Mouse (Mus musculus) frontal cortex, postnatal 10 days (tissue): ENCODE data around the gene Ahdc1.
A peak's percentile ranks its signal among the peaks of the same experiment; 100 is the strongest.

Experiments used
- DNase-seq, 2 experiments: peaks; one replicate each; pipeline ENCODE4 v3.0.0; 2022; ENCODE audit warnings: low spot score in 2 of 2, mixed read lengths in 1 of 2

Gene Ahdc1

GRCm38 (mm10) chr4:133011028-133011820, at the start of gene Ahdc1:
TSS of gene Ahdc1 (plus strand) at chr4:133011260.
- peak; percentile 89 to 93 for DNase-seq

- DNase-seq = no peak
These were observed 49.2 kb upstream of the Ahdc1 start for GRCm38 (mm10) chr4:132961866-132962265.

GRCm38 (mm10) chr4:132962628-132963027, 48.4 kb upstream of the Ahdc1 start:
- no peak for DNase-seq

- no peak for DNase-seq
These were observed 47.6 kb upstream of the Ahdc1 start for GRCm38 (mm10) chr4:132963436-132963835.

- no peak for DNase-seq
These were observed 47.0 kb upstream of the Ahdc1 start for GRCm38 (mm10) chr4:132964064-132964463.

DNA sequence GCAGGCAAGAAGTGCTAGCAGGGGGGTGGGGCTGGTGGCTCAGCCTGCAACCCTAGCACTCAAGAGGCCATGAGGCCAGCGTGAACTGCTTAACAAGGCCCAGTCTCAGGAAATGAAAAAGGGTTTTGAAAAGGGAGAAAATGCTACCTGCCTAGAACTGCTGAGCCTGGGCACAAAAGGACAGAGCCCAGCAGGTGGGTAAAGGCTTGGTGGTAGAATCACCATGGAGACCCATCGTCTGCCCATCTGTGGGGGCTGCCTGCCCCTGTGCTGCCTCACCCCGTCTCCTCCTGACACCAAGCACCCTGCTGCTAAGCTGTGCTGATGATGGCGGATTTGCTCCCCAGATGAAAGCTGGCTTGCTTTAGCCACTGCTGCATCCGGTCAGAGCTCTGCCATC, 46.6 kb upstream of the Ahdc1 start:
- DNase-seq = no peak

- DNase-seq = no peak
These were observed 42.7 kb upstream of the Ahdc1 start for GRCm38 (mm10) chr4:132968105-132968938.

DNA sequence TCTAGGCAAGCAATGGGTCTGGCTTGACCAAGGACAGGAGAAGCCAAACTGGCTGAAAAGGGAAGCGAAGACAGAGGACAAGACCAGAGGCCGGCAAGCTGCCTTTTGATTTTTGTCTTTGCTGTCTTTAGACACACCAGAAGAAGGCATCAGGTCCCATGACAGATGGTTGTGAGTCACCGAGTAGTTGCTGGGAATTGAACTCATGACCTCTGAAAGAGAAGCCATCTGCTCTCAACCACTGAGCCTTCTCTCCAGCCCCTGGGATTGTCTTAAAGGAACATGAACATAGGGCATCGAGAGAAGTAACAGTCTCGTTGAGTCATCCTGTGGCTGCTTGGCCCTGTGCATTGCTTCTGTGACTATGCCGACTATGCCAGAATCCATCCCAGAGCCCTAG, 39.5 kb upstream of the Ahdc1 start:
- no peak for DNase-seq

DNA sequence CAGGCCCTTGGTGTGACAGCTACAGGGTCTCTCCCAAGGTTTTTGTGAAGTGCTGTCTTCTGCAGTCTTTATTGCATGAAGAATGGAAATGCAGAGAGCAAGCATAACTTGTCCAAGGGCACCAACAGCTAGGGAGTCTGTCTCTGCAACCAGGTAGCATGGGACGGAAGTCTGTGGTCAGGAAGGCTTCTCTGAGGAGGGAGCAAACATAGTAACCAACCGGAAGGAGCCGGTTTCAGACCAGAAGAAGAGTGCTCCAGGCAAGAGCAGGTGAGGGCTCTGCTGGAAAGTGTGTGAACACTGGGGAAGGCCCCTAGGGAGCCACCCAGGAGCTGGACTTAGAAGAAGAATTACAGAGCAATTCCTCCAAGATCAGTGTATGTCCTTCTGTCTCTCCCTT, 39.0 kb upstream of the Ahdc1 start:
- DNase-seq = no peak

DNA sequence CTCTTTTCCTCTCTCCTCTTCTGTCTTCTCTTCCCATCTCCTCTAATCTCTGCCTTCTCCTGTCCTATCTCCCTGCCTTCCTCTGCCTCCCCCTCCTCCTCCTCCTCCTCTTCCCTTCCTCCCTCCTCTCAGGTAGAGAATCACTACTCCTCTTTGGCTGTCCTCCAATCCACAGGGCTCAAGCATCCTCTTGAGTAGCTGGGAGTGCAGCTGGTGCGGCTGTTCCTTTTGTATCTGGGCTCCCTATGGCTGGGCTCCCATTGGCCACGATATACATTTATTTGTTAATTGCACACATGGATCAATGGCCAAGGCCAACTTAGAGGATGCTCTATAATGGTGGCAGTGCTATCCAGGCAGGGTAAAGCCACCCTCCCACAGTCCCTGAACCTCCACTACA, 38.5 kb upstream of the Ahdc1 start:
- DNase-seq = no peak

DNA sequence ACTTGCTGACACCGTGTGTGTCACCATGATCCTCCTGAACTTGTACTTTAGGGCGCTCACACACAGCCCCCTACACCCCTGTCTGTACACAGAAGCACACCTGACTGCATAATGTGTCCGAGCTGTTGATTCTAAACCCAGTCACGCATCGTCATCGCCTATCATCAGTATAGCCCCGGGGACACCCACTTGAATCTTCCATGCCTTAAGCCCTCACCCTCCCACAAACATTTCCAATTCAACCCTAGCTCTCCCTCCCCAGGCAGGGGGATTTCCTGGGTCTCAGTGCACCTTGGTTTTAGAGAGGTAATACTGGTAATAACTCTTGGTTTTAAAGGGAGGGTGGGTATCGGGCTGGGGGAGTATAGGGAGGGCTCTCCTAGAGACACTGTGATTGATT, 37.9 kb upstream of the Ahdc1 start:
- no peak for DNase-seq

DNA sequence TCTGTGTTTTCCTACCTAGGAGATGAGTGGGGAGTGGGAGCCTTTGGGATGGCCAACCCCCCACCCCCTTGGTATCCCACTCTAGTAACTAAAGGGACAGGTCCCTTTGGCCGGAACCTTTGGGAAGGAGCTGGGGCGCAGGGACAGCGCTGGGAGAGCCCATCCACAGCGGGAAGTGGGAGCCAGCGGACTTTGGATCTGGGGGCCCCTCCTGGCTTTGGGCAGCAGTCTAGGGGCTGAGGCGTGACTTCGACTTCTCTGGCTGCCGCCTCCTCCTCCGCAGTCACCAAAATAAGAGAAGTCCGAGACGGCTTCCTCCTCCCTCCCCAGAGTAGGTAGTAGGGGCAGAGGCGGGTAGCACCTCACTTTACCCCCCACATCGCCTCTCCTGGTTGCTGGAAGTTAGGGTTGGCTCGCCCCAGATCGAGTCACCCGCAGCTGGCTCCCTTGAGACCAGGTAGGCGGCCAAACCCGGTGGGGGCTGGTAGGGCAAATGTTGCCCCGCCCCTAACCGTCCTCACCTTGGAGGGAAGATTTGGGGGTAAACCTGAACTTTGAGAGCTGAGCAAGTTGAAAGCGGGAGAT, 37.2 kb upstream of the Ahdc1 start, which contains the start of gene Fgr:
Fgr (plus strand) TSS at position 282 of the 585 bp plus-strand sequence.
- no peak for DNase-seq

GRCm38 (mm10) chr4:132974904-132975303, 36.2 kb upstream of the Ahdc1 start:
- peak; percentile 44 to 63 for DNase-seq

DNA sequence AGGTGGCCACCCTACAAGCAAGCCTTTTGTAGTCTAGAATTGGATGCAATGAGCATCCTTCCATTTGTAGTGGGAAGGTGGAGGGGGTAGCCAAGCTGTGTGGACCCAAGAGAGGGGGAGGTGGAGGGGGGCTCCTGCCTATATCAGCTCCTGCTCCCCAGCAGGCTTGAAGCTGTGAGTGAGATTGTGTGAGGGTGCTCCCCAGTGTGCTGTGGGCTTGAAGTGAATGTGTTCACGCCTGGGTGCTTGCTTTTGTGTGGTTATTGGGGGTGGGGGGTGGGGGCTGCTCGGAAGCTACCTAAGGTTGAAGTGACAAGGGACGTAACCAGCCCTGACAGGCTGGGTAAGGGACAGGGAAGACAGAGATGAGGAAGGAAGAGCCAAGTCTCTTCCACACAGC, 35.3 kb upstream of the Ahdc1 start:
- DNase-seq = no peak

- DNase-seq = no peak
These were observed 34.3 kb upstream of the Ahdc1 start for GRCm38 (mm10) chr4:132976729-132977128.

DNA sequence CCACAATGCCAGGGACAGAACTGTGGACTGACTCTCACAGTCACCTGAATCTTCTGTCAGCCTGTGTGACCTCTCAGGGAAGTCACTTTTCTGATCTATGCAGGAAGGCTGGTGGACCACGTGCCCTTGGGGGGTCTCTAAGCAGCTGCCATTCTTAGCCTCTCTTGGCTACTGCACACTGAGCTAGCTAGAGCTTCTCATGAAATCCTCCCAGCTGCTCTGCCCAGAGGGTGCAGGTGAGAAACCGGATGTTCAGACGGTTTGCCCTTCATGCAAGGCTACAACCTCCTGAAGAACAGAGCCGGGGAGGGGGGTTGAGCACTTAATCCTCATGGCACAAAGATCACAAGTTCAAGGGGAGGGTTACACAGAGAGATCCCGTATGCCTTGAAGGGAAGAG, 33.5 kb upstream of the Ahdc1 start:
- no peak for DNase-seq

- no peak for DNase-seq
These were observed 31.9 kb upstream of the Ahdc1 start for GRCm38 (mm10) chr4:132979186-132979585.

DNA sequence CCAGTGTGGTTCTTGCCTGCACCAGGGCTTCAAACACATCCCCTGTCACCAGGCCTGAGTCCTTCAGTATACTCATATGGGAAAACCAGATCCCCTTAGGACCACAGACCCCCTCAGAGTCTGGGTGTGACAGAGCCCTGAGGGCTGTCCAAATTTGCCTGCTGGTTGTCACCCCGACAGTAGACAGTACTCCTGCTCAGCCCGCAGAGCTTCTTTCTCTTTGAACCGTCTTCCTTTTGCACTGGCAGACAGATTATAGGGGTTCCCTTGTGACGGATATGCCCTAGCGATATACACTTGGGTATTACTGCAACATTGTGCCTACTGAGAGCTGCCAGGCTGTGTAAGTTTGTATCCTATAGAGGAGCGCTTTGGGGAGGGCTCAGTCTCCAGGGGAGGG, 29.4 kb upstream of the Ahdc1 start:
- no peak for DNase-seq

DNA sequence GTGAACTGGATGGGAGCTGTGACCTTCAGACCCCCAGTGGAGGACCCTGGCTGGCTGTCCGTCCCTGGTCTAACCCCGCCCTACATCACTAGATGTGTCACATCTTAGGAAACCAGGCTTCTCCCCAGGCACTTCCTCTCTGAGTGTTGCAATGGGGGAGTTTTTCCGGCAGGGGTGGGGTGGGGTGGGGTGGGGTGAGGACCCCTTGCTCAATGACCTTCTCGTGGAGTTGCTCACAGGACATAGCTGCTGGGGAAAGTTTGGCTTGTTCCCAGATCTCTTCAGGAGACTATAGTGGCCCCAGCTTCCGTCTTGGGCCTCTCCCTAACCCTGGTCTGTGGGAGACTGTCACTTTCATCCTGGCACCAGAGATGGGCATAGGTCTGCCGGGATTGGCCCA, 28.1 kb upstream of the Ahdc1 start:
- DNase-seq = no peak

DNA sequence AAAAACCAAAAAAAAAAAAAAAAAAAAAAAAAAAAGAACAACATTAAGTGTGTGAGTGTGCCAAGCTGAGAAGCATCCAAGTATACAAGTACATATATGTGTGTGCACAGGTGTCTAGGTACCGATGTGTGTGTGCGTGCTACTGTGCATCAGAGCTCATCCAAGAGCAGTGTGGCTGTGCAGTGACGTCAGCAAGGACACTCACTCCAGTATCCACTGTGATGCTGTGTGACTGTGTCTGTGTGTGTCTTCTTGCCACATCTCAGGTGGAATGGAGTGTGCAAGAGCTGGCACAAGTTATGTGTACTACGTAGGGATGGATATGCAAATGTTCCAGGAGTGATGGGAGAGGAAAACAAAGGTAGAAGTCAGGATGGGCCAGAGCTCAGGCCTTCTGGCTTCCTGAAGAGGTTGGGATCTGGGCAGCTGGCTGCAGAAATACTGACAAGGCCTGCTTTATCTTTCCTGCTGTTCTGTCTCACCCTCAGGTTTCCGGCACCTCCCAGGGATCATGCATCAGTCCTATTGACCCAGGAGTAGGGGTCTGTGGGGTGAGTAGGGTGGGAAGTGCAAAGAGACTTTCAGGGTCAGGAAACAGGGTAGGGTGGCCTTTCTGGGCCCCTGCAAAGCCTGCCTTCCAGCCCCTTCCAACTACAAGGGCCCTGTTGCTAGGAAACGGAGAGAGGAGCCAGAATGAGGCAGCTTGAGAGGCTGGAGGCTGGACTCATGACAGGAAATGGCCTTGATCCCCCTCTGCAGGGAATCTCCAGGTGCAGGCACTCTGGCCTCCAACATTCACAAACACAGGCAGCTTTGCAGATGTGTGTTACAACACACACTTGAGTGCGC, 27.2 kb upstream of the Ahdc1 start:
- DNase-seq = peak; percentile 37 to 43

- no peak for DNase-seq
These were observed 22.3 kb upstream of the Ahdc1 start for GRCm38 (mm10) chr4:132988581-132989355.
